Mouse (Mus musculus) limb, embryonic 11.5 days (tissue): ENCODE measurements around the gene Bfar. TPM values are rescaled to one million over a fixed set of nuclear protein-coding genes. Genes with fewer than 3 reads are reported as not detected.

ENCODE experiments used
- ATAC-seq: fragments of 200-750 bp; cut with Nextera tagmentation; 2 replicates; pipeline ENCODE4 v1.8.0; 2017; ENCODE audit warnings: low read depth; ENCODE audit not compliant: insufficient number of reproducible peaks, low FRiP score, low TSS enrichment
- DNase-seq: peaks from one replicate; pipeline ENCODE4 v3.0.0-alpha.2; 2015; ENCODE audit warnings: low spot score
- H3K27ac ChIP-seq: fragments of 300-500 bp; sonication (generic); replicated peaks from 2 replicates; pipeline ENCODE4 v1.5.1; 2014; ENCODE audit warnings: low read depth, mild to moderate bottlenecking, low read length
- H3K27me3 ChIP-seq: fragments of 300-500 bp; sonication (generic); 2 replicates; pipeline ENCODE4 v1.6.1; 2014; ENCODE audit warnings: mild to moderate bottlenecking, low read length, mixed read lengths; ENCODE audit not compliant: control insufficient read depth, insufficient read depth
- H3K36me3 ChIP-seq: fragments of 300-500 bp; sonication (generic); 2 replicates; pipeline ENCODE4 v1.6.1; 2014; ENCODE audit warnings: mild to moderate bottlenecking, low read length, moderate library complexity, mixed read lengths; ENCODE audit not compliant: control insufficient read depth, insufficient read depth
- H3K4me1 ChIP-seq: fragments of 300-500 bp; sonication (generic); 2 replicates; pipeline ENCODE4 v1.6.1; 2014; ENCODE audit warnings: low read length, mixed read lengths; ENCODE audit not compliant: control insufficient read depth, insufficient read depth
- H3K4me2 ChIP-seq: fragments of 300-500 bp; sonication (generic); 2 replicates; pipeline ENCODE4 v1.6.1; 2014; ENCODE audit warnings: low read depth, mild to moderate bottlenecking, moderate library complexity; ENCODE audit not compliant: severe bottlenecking
- H3K4me3 ChIP-seq: fragments of 300-500 bp; sonication (generic); 2 replicates; pipeline ENCODE4 v1.5.1; 2014; ENCODE audit warnings: low read depth, low read length
- H3K9ac ChIP-seq: fragments of 300-500 bp; sonication (generic); 2 replicates; pipeline ENCODE4 v1.6.1; 2014; ENCODE audit warnings: mild to moderate bottlenecking, low read length
- H3K9me3 ChIP-seq: fragments of 300-500 bp; sonication (generic); 2 replicates; pipeline ENCODE4 v1.6.1; 2016; ENCODE audit warnings: low read length; ENCODE audit not compliant: control insufficient read depth
- WGBS: fragments of 180-500 bp; shearing (Covaris S2); extraction: QIAGEN DNeasy Blood & Tissue Kit; methylation state at CpG from one replicate; pipeline ENCODE4 v1.1.7; 2014; 5-methylcytosine and 5-hydroxymethylcytosine counted together
- polyA plus RNA-seq: library from polyadenylated mRNA; unstranded; fragments of >200 nt; fragmentation: Nextera tagmentation; extraction: Ambion mirVana; gene quantifications from 2 replicates; pipeline ENCODE4 v1.2.1, GENCODE M21; 2014

The Bfar gene
- polyA plus RNA-seq, 1 experiment from 2014 or later: 39.2 TPM

DNA sequence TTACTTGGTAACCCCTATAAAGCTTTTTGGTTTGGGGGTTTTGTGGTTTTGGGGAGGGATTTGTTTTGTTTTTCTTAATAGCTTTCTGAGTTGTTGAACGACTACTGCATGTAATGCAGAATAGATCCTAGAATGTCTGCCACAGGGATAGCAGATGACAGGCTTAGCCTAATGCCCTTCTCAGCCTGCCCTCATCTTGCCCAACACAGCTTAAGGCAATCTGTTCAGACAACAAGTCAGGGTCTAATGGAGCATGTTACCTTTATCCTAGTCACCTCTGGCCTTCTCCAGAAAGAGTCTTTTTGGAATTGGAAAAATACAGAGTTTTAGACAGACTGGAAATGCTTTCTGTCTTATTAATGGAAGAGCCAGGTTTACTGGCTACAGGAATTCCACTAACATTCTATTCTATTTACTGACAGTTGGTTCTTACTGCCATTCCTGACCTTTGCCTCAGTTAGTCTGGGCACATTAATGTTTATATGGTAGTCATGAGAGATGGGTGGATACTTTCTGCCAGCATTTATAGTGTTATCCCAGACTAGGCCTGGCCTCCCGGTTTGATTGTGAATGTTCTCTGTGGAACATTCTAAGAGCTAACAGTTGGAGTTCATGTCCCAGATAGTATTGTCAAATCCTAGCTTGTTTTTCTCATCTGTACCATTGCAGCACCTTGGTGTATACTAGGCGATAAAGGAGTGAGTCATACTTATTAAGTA, 7.1 kb downstream of the Bfar start:
- peaks cover 2% of the 10 kb centered on the region; the same call in 1 of the 2 replicates for H3K36me3 ChIP-seq
- no peak overlapping the region for H3K4me3 ChIP-seq
- no peak overlapping the region for H3K9ac ChIP-seq
- WGBS: 96% methylated on average over 3 of the region's 3 CpGs
- no peak overlapping the region for H3K4me2 ChIP-seq
- ATAC-seq (no peak), DNase-seq (no peak)
- H3K27ac ChIP-seq: no peak overlapping the region
- no peaks in the 10 kb centered on the region for H3K27me3 ChIP-seq
- H3K4me1 ChIP-seq: no peaks in the 10 kb centered on the region
- no peaks in the 10 kb centered on the region for H3K9me3 ChIP-seq

DNA sequence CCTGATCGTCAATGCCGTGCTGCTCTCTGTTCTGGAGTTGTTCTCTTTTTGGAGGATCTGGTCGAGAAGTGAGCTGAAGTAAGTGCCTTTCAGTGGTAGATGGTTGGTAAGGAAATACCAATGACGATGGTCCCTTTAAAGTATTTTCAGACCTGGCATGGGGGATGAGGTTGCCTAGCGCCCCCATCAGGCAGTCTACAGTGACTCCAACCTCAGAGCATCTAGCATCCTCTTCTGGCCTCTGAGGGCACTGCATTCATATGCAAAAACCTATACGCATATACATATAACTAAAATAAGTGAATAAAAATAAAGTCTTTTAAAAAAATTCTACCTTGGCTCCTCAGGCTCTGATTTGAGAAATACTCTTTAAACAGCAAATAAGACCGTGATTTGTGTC, 27.3 kb downstream of the Bfar start:
- no peaks in the 10 kb centered on the region for H3K4me1 ChIP-seq

DNA sequence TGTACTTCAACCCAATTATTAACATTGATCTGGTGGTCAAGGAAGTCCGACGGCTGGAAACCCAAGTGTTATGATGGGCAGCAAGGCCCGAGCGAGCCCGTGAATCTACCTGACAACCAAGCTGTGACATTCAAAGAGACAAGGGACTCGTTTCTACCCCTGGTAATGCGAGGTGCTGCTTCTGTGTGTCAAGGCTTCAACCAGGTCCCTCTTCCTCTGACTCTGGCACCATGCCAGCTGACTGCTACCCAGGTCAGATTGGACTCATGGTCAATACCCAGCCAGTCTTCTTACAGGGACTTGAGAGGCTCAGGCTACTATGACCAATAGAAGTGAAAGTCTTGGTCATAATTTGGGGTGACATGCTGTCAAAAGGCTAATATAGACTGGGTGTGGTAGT, 30.5 kb downstream of the Bfar start:
- Histone ChIP-seq H3K27ac (no peak overlapping the region), H3K9ac (no peak overlapping the region), H3K4me2 (no peak overlapping the region), H3K9me3 (no peaks in the 10 kb centered on the region), H3K36me3 (peaks cover 10% of the 10 kb centered on the region; the same call in 1 of the 2 replicates), H3K4me3 (no peak overlapping the region), H3K27me3 (no peaks in the 10 kb centered on the region), H3K4me1 (no peaks in the 10 kb centered on the region)
- no peak for ATAC-seq
- no peak for DNase-seq
- WGBS: 93% methylated on average over 7 of the region's 7 CpGs

More for the DNA sequence above, 27.3 kb downstream of the Bfar start:
- ATAC-seq: no peak
- H3K9ac ChIP-seq: no peak overlapping the region
- H3K9me3 ChIP-seq: no peaks in the 10 kb centered on the region
- no peak for DNase-seq
- no peaks in the 10 kb centered on the region for H3K27me3 ChIP-seq
- H3K4me2 ChIP-seq: no peak overlapping the region
- H3K36me3 ChIP-seq: peaks cover 10% of the 10 kb centered on the region; the same call in 1 of the 2 replicates
- H3K4me3 ChIP-seq: no peak overlapping the region
- 88% methylated on average over 7 of the region's 7 CpGs for WGBS
- no peak overlapping the region for H3K27ac ChIP-seq

DNA sequence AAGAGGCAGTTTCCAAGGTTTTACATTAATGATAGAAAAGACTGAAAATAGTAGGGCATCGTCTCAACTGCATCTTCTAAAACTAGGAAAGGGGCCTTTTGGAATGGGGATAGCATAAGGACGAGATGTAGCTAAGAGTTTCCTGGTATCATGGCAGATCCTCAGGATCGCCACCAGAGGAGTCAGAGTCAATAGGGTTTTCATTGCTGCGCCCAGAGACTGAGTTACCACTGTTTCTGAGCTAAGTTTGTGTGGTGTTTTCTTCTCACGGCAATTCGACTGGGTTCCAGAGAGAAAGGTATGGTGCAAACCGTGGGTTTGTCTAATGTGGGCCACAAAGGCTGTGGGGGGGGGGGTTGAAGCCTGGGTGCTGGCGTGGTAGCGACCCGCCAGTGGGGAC, 33.0 kb downstream of the Bfar start:
- no peak overlapping the region for H3K4me3 ChIP-seq
- no peak overlapping the region for H3K9ac ChIP-seq
- H3K4me1 ChIP-seq: no peaks in the 10 kb centered on the region
- WGBS: 93% methylated on average over 10 of the region's 10 CpGs
- ATAC-seq (no peak), DNase-seq (no peak)
- no peak overlapping the region for H3K4me2 ChIP-seq
- H3K27ac ChIP-seq: no peak overlapping the region
- H3K36me3 ChIP-seq: peaks cover 2% of the 10 kb centered on the region; the same call in 1 of the 2 replicates
- no peaks in the 10 kb centered on the region for H3K27me3 ChIP-seq
- H3K9me3 ChIP-seq: no peaks in the 10 kb centered on the region

DNA sequence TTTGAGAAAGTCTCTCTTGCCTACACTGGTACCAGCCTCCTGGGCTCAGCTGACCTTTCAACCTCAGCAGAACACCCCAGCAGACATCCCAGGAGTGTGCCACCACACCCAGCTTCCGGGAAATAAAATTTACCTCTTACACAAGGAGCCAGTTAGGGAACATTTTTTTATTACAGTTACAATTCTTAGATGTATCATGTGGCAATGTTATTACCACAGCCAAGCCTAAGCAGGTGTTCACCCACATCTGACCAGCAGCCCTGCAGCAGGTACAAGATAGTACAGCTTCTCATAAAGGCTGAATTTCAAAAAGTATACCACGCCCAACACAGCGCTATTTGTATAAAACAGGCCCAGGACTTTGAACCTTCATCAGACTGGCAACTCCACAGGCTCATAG, 43.3 kb downstream of the Bfar start:
- no peaks in the 10 kb centered on the region for H3K9me3 ChIP-seq
- no peaks in the 10 kb centered on the region for H3K36me3 ChIP-seq
- H3K27ac ChIP-seq: no peak overlapping the region
- no peak overlapping the region for H3K9ac ChIP-seq
- no peak for ATAC-seq
- DNase-seq: no peak
- whole genome bisulfite sequencing: 84% methylated on average over 3 of the region's 3 CpGs
- H3K4me1 ChIP-seq: no peaks in the 10 kb centered on the region
- H3K4me2 ChIP-seq: no peak overlapping the region
- H3K27me3 ChIP-seq: no peaks in the 10 kb centered on the region
- no peak overlapping the region for H3K4me3 ChIP-seq

DNA sequence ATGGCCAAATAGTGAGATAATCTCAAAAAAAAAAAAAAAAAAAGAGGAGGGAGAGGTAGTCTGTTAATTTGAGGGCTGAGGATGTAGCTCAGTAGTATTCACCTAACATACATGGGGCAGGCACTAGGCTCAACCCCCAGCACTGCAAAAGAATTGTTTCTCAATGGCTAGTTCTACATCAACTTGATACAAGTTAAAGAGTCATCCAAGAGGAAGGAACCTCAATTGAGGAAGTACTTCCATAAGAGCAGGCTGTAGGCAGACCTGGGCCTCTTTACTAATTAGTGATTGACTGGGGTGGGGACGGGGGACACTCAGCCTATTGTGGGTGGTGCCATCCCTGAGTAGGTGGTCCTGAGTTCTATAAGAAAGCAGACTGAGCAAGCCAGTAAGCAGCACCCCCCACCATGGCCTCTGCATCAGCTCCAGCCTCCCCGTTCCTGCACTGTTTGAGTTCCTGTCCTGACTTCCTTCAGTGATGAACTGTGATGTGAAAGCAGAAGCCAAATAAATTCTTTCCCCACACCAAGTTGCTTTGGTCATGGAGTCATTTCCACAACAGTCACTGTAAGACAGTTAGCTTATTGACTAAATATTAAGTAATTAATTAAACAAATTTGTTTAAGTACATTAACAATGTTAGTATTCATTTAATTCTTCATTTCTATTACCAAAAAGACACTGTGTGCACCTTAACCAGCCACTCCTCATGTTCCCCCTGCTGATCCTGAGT, 45.3 kb downstream of the Bfar start:
- Histone ChIP-seq H3K4me1 (no peaks in the 10 kb centered on the region), H3K27ac (no peak overlapping the region), H3K4me2 (no peak overlapping the region), H3K36me3 (no peaks in the 10 kb centered on the region), H3K9me3 (no peaks in the 10 kb centered on the region), H3K4me3 (no peak overlapping the region), H3K27me3 (no peaks in the 10 kb centered on the region), H3K9ac (no peak overlapping the region)
- no peak for ATAC-seq
- WGBS: 86% methylated on average over 2 of the region's 2 CpGs
- DNase-seq: no peak

DNA sequence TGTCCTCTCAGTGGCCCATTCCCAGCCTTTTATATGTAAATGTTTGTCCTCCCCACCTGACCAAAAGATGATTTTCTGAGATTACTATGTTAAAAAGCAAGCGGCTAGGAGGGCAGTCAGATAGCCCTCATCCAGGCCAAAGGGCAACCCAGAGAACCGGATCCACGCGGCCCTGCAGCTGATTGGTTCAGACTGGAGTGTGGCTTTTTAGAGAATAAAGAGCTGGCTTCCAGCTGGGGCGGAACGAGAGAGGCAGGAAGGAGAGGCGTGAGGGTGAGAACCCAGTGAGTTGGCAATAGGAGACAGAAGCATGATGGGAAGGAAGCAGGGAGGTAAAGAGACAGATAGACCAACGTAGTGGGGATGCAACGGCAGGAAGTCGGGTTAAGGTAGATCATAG, 51.3 kb downstream of the Bfar start:
- Histone ChIP-seq H3K4me1 (no peaks in the 10 kb centered on the region), H3K36me3 (no peaks in the 10 kb centered on the region), H3K4me2 (no peak overlapping the region), H3K4me3 (no peak overlapping the region), H3K27ac (no peak overlapping the region), H3K9ac (no peak overlapping the region), H3K27me3 (no peaks in the 10 kb centered on the region), H3K9me3 (no peaks in the 10 kb centered on the region)
- ATAC-seq: no peak
- DNase-seq: no peak
- 41% methylated on average over 10 of the region's 10 CpGs for WGBS

DNA sequence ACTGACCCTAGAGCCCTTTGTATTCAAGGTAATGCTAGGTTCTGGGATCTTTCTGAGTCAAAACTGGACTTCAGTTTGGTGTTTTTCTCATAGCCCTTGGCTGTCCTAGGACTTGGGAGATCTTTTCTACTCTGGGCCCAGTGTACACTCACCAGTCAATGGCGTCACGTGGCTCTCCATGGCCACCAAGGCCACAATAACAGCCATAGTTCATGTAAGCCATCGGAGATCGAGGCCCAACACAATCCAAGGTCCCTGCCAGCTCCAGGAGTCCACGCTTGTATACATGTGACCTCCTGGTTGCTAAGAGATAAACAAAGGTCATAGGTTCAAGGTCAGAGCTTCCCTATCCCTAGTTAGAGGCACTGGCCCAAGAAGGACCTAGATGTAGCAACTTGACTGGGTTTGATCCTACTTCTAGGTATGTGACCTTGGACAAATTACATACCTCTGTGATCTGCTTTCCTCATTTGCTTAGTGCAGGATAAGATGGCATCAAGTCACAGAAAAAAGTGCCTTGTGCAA, 56.2 kb downstream of the Bfar start:
- Histone ChIP-seq H3K4me1 (no peaks in the 10 kb centered on the region), H3K4me2 (no peak overlapping the region), H3K4me3 (no peak overlapping the region), H3K27me3 (no peaks in the 10 kb centered on the region), H3K9ac (no peak overlapping the region), H3K27ac (no peak overlapping the region), H3K9me3 (no peaks in the 10 kb centered on the region), H3K36me3 (no peaks in the 10 kb centered on the region)
- no peak for DNase-seq
- no peak for ATAC-seq
- 81% methylated on average over 5 of the region's 5 CpGs for WGBS
